Mouse (Mus musculus): Measurements from ENCODE around the gene Pef1. TPM values are rescaled to one million over a fixed set of nuclear protein-coding genes. Genes with fewer than 3 reads are reported as not detected.

The Pef1 gene
- 4.7 TPM for polyA plus RNA-seq (2014; fragmentation: Illumina TruSeq; extraction: RNeasy Lipid Tissue Mini Kit (QIAGEN cat#74804); ENCODE audit: low read depth, low replicate concordance)

GRCm38 (mm10) chr4:130102111-130102651, at the start of gene Pef1:
Gene Pef1 (plus strand): TSS chr4:130102558.

DNA sequence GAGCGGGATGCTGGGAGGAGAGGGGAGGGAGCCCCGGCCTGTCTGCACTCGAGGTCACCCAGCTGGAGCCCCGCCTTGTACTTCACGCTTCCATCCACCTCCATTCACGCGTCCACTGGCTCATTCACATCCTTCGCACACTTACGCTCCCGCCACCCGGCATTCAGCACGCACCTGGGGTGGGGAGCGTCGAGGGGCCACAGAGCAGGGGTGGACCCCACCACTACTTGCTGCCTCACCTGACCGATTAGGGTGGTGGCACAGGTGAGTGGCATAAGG, 36.8 kb downstream of the Pef1 start, which contains the start of gene Hcrtr1:
TSS of gene Hcrtr1 (minus strand) at position 146 of the 279 bp plus-strand sequence.

GRCm38 (mm10) chr4:130175072-130175711, 72.8 kb downstream of the Pef1 start, which contains the start of gene Tinagl1:
Gene Tinagl1 (minus strand): TSS chr4:130175122.

Other genes starting within 250 kb of the Pef1 start
- not detected for gene Spocd1, start 173.3 kb upstream of the Pef1 start, polyA plus RNA-seq (2014; fragmentation: Illumina TruSeq; extraction: RNeasy Lipid Tissue Mini Kit (QIAGEN cat#74804); ENCODE audit: low read depth, low replicate concordance)
- not detected for gene Adgrb2, start 117.7 kb upstream of the Pef1 start, polyA plus RNA-seq (2014; fragmentation: Illumina TruSeq; extraction: RNeasy Lipid Tissue Mini Kit (QIAGEN cat#74804); ENCODE audit: low read depth, low replicate concordance)
- gene Col16a1, start 54.7 kb upstream of the Pef1 start, polyA plus RNA-seq (2014; fragmentation: Illumina TruSeq; extraction: RNeasy Lipid Tissue Mini Kit (QIAGEN cat#74804); ENCODE audit: low read depth, low replicate concordance): 0.21 TPM
- not detected for gene Hcrtr1, start 36.8 kb downstream of the Pef1 start, polyA plus RNA-seq (2014; fragmentation: Illumina TruSeq; extraction: RNeasy Lipid Tissue Mini Kit (QIAGEN cat#74804); ENCODE audit: low read depth, low replicate concordance)
- 3.5 TPM for gene Tinagl1, start 72.6 kb downstream of the Pef1 start, polyA plus RNA-seq (2014; fragmentation: Illumina TruSeq; extraction: RNeasy Lipid Tissue Mini Kit (QIAGEN cat#74804); ENCODE audit: low read depth, low replicate concordance)
- not detected for gene Gm853, start 119.8 kb downstream of the Pef1 start, polyA plus RNA-seq (2014; fragmentation: Illumina TruSeq; extraction: RNeasy Lipid Tissue Mini Kit (QIAGEN cat#74804); ENCODE audit: low read depth, low replicate concordance)
- 0.40 TPM for gene Serinc2, start 176.6 kb downstream of the Pef1 start, polyA plus RNA-seq (2014; fragmentation: Illumina TruSeq; extraction: RNeasy Lipid Tissue Mini Kit (QIAGEN cat#74804); ENCODE audit: low read depth, low replicate concordance)
- not detected for gene Fabp3, start 206.0 kb downstream of the Pef1 start, polyA plus RNA-seq (2014; fragmentation: Illumina TruSeq; extraction: RNeasy Lipid Tissue Mini Kit (QIAGEN cat#74804); ENCODE audit: low read depth, low replicate concordance)
- gene Gm10570, start 206.1 kb downstream of the Pef1 start, polyA plus RNA-seq (2014; fragmentation: Illumina TruSeq; extraction: RNeasy Lipid Tissue Mini Kit (QIAGEN cat#74804); ENCODE audit: low read depth, low replicate concordance): not detected

All from liver, adult 10 weeks (tissue).